8 mouse cellular contexts compared by ENCODE assay signal in genomic region chrX:101221834-101222795, GRCm38 (mm10). TPM values are rescaled to one million over a fixed set of nuclear protein-coding genes. Genes with fewer than 3 reads are reported as not detected.
DNase-seq lines count a peak whose midpoint lies in the region; ATAC-seq lines count a peak whose summit lies in the region.

Gene Snx12, minus strand, starts transcription at chrX:101222563.

- H3K36me3 ChIP-seq in intestine, embryonic 14.5 days (ENCODE audit: control insufficient read depth, insufficient read depth, low read length): 0 out of 2 replicates have a peak, but pooled peaks cover 2% of the 10 kb centered on the region

- peak within 1 kb of the TSS; percentile 52 for H3K4me3 ChIP-seq in intestine, embryonic 14.5 days (ENCODE audit: low read depth, low read length)

- H3K9me3 ChIP-seq in intestine, embryonic 14.5 days (ENCODE audit: control insufficient read depth, low read length): no peaks in the 10 kb centered on the region

- no peaks in the 10 kb centered on the region for H3K4me1 ChIP-seq in intestine, embryonic 14.5 days (replicated peaks; ENCODE audit: control insufficient read depth, insufficient read depth, low read length)

- H3K9ac ChIP-seq in intestine, embryonic 14.5 days (ENCODE audit: low read length): peak within 1 kb of the TSS; percentile 40

- intact Hi-C loops in left cerebral cortex, postnatal 14 days (cut with DNase I): no loop called here

- WGBS in intestine, embryonic 14.5 days: 15% methylated on average over 55 of the region's 55 CpGs

- peak within 1 kb of the TSS; percentile 48; the same call in 1 of the 2 replicates for H3K27ac ChIP-seq in intestine, embryonic 14.5 days (ENCODE audit: low read depth)

- no peaks in the 10 kb centered on the region for H3K27me3 ChIP-seq in intestine, embryonic 14.5 days (replicated peaks; ENCODE audit: control insufficient read depth, insufficient read depth, low read length)

- peak; percentile 71 to 72 for DNase-seq in adrenal gland, adult 18-20 months (ENCODE audit: low spot score in 2 of 2)
- DNase-seq in embryo, embryonic 11 days: peak; percentile 89
- peak; percentile 87 for DNase-seq in gastrocnemius, postnatal 25 days
- peak; percentile 93 for DNase-seq in intestine, embryonic 14.5 days (ENCODE audit: low spot score)
- peak; percentile 91 to 95 for DNase-seq in left cerebral cortex, postnatal 14 days (ENCODE audit: low spot score in 2 of 2)
- DNase-seq in mesoderm, embryonic 11.5 days (ENCODE audit: low read depth, low spot score): peak; percentile 94
- DNase-seq in right cerebral cortex, postnatal 36 days (ENCODE audit: low spot score in 2 of 2): peak; percentile 83 to 86
- DNase-seq in yolk sac, embryonic 10.5 days (ENCODE audit: low spot score): peak; percentile 90

- ATAC-seq in intestine, embryonic 14.5 days (replicated peaks; ENCODE audit: low FRiP score, low TSS enrichment, low read depth): peak; percentile 98

- H3K4me2 ChIP-seq in intestine, embryonic 14.5 days (ENCODE audit: low read length): peak within 1 kb of the TSS; percentile 55

RNA-seq across cellular contexts. Expression of gene Snx12, which starts in this region (rescaled TPM):
- total RNA-seq in adrenal gland, adult 18-20 months (2021): 10 to 100 TPM; 53.7 to 54.1 TPM
- total RNA-seq in gastrocnemius, postnatal 25 days (2021): 10 to 100 TPM; 23.4 to 25.5 TPM
- polyA plus RNA-seq in intestine, embryonic 14.5 days (2014; fragmentation: Nextera tagmentation; extraction: Ambion mirVana): 48.0 and 51.2 TPM in 2 replicates
- 10 to 100 TPM; 61.7 to 73.7 TPM for total RNA-seq in left cerebral cortex, postnatal 14 days (2021)

Comparison
In these comparisons a context has a peak if more than half of its experiments do, and no peak if none do; other contexts are left out.
1. Peak in every context shown above with its lines: DNase-seq, ATAC-seq, H3K4me3 ChIP-seq and H3K27ac ChIP-seq.